Mouse (Mus musculus) regulatory T cell (primary cell): ENCODE results near the gene Col3a1.

ENCODE experiments used
- in situ Hi-C: fragments of 300-600 bp; cut with MboI, MseI; formaldehyde crosslinking; loops from one replicate; pipeline ENCODE4 v1.15.1; 2025; ENCODE audit warnings: high pct_unique_total_duplicates

Gene Col3a1

DNA sequence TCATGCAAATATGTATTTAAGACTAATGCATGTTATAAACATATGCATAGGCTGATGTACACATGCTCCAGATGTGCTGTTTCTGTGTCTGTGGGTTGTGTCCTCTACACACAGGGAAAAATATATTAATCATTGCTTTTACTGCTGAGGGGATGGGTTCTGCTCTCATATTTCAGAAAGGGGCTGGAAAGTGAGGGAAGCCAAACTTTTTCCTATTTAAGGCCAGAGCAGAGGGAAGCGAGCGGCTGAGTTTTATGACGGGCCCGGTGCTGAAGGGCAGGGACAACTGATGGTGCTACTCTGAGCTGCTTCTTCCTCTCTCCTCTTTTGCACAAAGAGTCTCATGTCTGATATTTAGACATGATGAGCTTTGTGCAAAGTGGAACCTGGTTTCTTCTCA lies at the start of gene Col3a1:
TSS of gene Col3a1 (plus strand) at position 151 of the 400 bp plus-strand sequence.
- in situ Hi-C loops, result no loop called here

- in situ Hi-C loops, result no loop called here
Measured at GRCm38 (mm10) chr1:45269421-45269820, 41.9 kb upstream of the Col3a1 start.

- in situ Hi-C loops, result no loop called here
Measured at GRCm38 (mm10) chr1:45276006-45276539, 35.3 kb upstream of the Col3a1 start.

- in situ Hi-C loops, result no loop called here
Measured at GRCm38 (mm10) chr1:45287954-45288353, 23.4 kb upstream of the Col3a1 start.

DNA sequence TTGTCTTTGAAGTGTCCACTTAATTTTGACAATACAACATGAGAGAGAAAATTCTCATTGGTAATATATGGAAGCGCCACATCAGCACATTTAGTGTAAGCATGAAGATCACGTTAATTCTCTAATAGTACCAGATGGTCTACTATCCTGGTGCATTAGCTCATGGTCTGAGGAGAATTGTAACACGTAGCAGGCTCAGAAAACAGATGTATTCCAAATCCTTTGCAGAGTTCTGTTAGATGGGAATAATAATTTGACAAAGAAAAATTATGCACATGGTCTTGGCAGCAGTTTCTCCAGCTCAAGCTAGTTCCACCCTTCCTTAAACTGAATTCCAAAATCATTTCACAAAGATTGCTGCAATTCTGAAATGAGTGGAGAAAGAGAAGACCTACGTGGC lies 21.3 kb upstream of the Col3a1 start:
- in situ Hi-C loops, result no loop called here

DNA sequence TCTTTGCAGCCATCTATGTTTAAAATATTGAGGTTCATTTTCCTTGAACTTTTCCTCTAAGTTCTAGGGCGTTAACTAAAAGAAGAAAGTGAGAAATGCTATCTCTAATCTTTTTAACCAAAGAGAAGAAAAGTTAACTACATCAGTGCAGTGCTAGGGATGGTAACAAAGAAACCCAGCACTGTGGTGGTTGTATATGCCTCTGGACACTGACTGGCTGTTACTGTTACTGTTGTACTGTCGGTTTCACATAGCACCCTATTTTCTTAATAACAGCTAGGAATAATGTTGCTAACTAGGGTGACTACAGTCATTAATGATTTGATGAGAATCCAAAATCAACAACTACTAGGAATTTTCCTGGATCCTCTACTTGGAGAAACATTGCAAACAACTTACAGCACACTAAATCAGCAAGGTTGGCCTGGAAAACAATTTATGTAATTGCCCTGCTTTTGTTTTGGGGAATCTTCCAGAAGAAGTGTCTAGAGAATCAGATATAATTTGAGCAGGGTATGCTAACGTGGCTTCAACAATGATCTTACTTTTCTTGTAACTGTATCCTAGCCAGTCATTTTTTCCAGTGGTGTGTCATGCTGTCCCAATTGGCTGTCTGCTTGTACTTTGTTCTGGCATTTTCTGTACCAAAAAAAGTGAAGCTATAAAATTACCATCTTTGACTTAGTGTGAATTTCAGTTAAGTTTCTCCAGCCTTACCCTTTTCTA lies 11.8 kb upstream of the Col3a1 start:
- in situ Hi-C loops, result no loop called here

- in situ Hi-C loops, result no loop called here
Measured at GRCm38 (mm10) chr1:45304273-45304672, 7.1 kb upstream of the Col3a1 start.

GRCm38 (mm10) chr1:45309015-45309414 lies 2.3 kb upstream of the Col3a1 start:
- in situ Hi-C loops, result no loop called here

DNA sequence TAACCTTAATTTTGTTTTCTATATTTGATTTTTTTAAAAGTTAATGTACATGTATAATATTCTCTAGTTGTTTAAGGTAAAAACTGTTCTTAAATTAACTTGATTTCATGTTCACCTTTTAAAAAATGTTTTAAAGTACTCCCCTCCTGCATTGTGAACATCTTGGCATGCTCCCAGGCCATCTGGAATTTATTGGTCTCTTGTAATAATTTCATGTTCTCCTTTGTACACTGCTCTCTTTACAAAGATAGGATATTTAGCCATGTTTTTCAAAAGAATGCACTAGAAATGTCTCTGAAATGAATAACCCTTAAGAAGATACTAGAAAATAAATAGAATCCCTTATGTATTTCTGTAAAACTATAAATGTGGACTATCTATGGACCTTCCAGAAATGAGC lies 624 bp downstream of the Col3a1 start:
- in situ Hi-C loops, result no loop called here

DNA sequence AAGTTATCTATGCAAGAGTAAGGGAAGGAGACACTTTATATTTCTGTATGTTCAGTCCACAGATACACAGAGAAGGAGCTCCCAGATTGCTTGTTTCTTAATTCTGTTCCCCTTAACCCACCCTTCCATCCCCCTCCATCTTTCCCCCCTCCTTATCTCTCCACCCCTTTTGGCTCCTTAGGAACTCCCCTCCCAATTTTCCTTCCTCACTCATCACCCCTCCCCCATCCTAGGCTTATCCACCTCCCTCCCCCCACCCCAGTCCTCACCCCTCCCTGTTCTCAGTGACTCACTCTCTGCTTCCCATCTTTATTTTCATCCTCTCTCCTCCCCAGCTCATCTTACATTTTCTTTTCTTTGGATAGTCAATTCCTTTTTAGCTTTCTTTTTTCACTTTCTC lies 1.5 kb downstream of the Col3a1 start:
- in situ Hi-C loops, result no loop called here

DNA sequence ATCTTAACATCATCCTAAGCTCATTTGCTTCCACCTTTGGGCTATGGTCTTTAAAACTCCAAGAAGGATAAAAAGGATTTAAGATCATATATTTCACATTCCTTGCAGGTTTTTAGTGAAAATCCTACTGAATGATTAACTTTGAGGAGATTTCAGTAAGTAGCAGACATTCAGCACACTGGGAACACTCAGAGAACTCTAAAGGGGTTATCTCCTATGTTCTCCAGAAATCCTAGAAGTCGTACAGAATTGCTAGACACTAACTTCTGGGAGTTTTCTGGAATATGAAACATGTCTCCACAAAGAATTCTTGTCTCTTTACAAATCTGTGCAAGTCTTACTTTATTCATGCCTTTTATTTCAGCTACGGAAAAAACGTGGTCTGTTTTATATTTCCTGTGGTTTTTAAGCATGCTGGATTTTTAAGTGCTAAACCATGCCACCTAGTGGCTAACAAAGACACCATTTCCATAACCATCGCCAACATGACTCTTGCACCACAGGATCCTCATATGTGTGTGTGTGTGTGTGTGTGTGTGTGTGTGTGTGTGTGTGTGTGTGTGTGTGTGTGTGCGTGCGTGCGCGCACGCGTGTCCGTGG lies 2.5 kb downstream of the Col3a1 start:
- in situ Hi-C loops, result no loop called here

DNA sequence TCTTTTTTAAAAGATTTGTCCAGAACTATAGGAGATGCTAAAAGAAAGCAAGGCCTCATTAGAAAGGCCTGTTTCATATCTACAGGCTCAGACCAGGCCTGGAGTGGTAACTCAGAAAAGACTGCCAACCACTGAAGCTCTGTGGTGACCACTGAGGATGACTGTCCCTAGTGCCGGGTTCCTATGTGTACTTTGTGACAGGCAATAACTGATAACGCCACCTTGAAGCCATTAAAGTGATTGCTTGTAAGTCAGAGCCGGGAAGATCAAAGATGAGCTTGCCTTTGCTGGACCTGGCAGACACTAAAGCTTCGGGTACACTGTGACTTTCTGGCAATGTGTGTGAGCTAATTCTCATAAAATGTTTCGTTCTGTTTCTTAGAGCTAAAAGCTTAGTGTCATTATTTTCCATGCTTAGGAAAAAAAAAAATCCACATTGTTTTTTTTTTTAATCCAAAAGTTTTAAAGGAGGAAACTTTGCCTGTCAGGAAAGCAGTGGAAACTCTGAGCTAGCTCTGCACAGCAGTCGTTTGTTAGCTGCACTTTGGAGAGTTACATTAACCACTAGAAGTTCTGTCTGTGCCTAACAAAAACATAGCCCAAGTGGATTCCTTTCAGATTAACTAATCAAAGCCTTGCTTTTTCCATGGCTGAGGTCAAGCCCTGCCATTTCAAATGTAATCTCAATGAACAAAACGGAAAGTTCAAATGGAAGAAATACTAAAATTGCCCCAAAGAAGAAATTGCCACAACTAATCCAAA lies 4.6 kb downstream of the Col3a1 start:
- in situ Hi-C loops, result no loop called here

DNA sequence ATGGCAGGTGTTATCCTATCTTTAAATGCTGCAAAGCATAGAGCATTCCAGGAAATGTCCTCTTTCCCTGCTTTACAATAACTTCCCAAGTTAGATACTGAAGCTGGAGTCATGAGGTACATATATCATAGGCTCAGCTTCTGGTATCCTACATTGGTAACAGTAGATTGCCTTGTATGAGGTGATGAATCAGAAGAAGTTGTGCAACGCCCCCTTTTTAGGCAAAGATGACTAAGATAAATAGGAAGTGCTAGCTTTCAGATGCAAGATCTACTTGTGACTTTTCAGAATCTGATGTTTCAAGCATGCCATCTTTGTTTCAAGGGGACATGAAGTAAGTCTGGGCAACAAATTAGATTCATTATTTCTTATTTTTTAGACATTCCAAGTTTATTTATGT lies 6.9 kb downstream of the Col3a1 start:
- in situ Hi-C loops, result no loop called here

- in situ Hi-C loops, result no loop called here
Measured at GRCm38 (mm10) chr1:45320861-45321260, 9.5 kb downstream of the Col3a1 start.

- in situ Hi-C loops, result no loop called here
Measured at GRCm38 (mm10) chr1:45329149-45329548, 17.8 kb downstream of the Col3a1 start.

- in situ Hi-C loops, result no loop called here
Measured at GRCm38 (mm10) chr1:45355944-45356343, 44.6 kb downstream of the Col3a1 start.

- in situ Hi-C loops, result no loop called here
Measured at GRCm38 (mm10) chr1:45358020-45358419, 46.7 kb downstream of the Col3a1 start.

DNA sequence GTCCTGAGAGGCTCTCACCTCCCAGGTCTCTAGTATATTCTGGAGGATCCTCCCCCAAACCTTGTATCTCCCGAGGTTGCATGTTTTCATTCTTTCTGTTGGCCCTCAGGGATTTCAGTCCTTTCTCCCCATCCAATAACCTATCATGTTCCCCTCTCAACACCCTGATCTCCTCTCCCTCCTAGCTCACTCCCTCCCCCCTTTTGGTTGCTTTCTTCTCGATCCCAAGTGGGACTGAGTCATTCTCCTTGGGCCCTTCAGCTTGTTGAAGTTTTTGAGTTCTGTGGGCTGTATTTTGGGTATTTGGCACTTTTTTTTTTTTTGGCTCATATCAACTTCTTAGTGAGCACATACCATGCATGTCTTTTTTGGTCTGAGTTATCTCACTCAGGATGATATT lies 47.8 kb downstream of the Col3a1 start:
- in situ Hi-C loops, result no loop called here

- in situ Hi-C loops, result no loop called here
Measured at GRCm38 (mm10) chr1:45359673-45360072, 48.3 kb downstream of the Col3a1 start.

- in situ Hi-C loops, result no loop called here
Measured at GRCm38 (mm10) chr1:45363274-45363673, 51.9 kb downstream of the Col3a1 start.

DNA sequence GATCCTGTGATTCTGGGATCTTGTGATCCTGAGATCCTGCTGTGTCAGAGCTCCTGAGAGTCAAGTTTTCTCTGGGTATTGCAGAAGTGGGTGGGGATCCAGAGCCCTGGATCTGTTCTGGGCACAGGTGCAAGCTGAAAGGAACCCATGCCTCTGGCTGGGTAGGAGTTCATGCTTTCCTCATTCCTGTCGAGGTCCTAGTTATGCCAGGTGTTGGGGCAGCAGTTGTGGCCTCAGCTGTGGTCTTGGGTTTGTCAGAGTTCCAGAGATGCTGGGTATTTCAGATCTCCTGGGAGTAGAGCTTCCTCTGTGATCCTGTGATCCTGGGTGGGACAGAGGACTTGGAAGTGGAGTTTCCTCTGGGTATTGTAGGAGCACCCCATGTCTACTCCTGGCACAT lies 54.1 kb downstream of the Col3a1 start:
- in situ Hi-C loops, result no loop called here

- in situ Hi-C loops, result no loop called here
Measured at GRCm38 (mm10) chr1:45379992-45380690, 68.8 kb downstream of the Col3a1 start.
